Mouse (Mus musculus): ENCODE results near the gene Gm28308.
A peak's percentile ranks its signal among the peaks of the same experiment; 100 is the strongest.

The Gm28308 gene

GRCm38 (mm10) chr6:52156551-52157200 is 56.5 kb downstream of the Gm28308 start:
- peak; percentile 4 for DNase-seq (ENCODE audit: low spot score)

- no peak for DNase-seq (ENCODE audit: low spot score)
Observed at GRCm38 (mm10) chr6:52155471-52155870, 57.7 kb downstream of the Gm28308 start.

- DNase-seq (ENCODE audit: low spot score): no peak
Observed at GRCm38 (mm10) chr6:52154044-52154443, 59.1 kb downstream of the Gm28308 start.

GRCm38 (mm10) chr6:52153270-52153669 is 59.9 kb downstream of the Gm28308 start:
- DNase-seq (ENCODE audit: low spot score): no peak

- no peak for DNase-seq (ENCODE audit: low spot score)
Observed at GRCm38 (mm10) chr6:52152226-52153193, 60.6 kb downstream of the Gm28308 start.

- DNase-seq (ENCODE audit: low spot score): no peak
Observed at GRCm38 (mm10) chr6:52151571-52151970, 61.6 kb downstream of the Gm28308 start.

- no peak for DNase-seq (ENCODE audit: low spot score)
Observed at GRCm38 (mm10) chr6:52150401-52150966, 62.7 kb downstream of the Gm28308 start.

GRCm38 (mm10) chr6:52139115-52139514 is 74.0 kb downstream of the Gm28308 start:
- no peak for DNase-seq (ENCODE audit: low spot score)

- no peak for DNase-seq (ENCODE audit: low spot score)
Observed at GRCm38 (mm10) chr6:52138576-52138975, 74.6 kb downstream of the Gm28308 start.

GRCm38 (mm10) chr6:52137841-52138535 is 75.2 kb downstream of the Gm28308 start:
- no peak for DNase-seq (ENCODE audit: low spot score)

GRCm38 (mm10) chr6:52123673-52124072 is 89.5 kb downstream of the Gm28308 start:
- no peak for DNase-seq (ENCODE audit: low spot score)

GRCm38 (mm10) chr6:52121173-52121572 is 92.0 kb downstream of the Gm28308 start:
- no peak for DNase-seq (ENCODE audit: low spot score)

GRCm38 (mm10) chr6:52118903-52119635 is 94.1 kb downstream of the Gm28308 start:
- DNase-seq (ENCODE audit: low spot score): no peak

- DNase-seq (ENCODE audit: low spot score): no peak
Observed at GRCm38 (mm10) chr6:52115899-52116298, 97.2 kb downstream of the Gm28308 start.
